Mouse (Mus musculus): ENCODE data around the gene Tead1.

GRCm38 (mm10) chr7:112793903-112794302, 114.8 kb downstream of the Tead1 start:
- TF ChIP-seq CTCF (IDR thresholded peaks at IDR 0.05; ENCODE audit: control insufficient read depth, insufficient read depth, insufficient replicate concordance, low read depth, low read length) (no peak), POLR2A (IDR thresholded peaks at IDR 0.05; ENCODE audit: control insufficient read depth, low read depth, low read length) (no peak)

Measured in testis, adult 2 months (tissue).